Mouse (Mus musculus) embryonic facial prominence, embryonic 10.5 days (tissue): ENCODE results near the gene Trmt61a. TPM values are rescaled to one million over a fixed set of nuclear protein-coding genes. Genes with fewer than 3 reads are reported as not detected.

Source experiments
- DNase-seq: peaks from one replicate; pipeline ENCODE4 v3.0.0-alpha.2; 2017; ENCODE audit warnings: low spot score
- H3K27ac ChIP-seq: fragments of 300-500 bp; sonication (generic); replicated peaks from 2 replicates; pipeline ENCODE4 v1.5.1; 2016; ENCODE audit warnings: mild to moderate bottlenecking
- H3K27me3 ChIP-seq: fragments of 300-500 bp; sonication (generic); replicated peaks from 2 replicates; pipeline ENCODE4 v1.6.1; 2016; ENCODE audit warnings: low read depth, mild to moderate bottlenecking; ENCODE audit not compliant: poor library complexity, severe bottlenecking
- H3K36me3 ChIP-seq: fragments of 300-500 bp; sonication (generic); replicated peaks from 2 replicates; pipeline ENCODE4 v1.6.1; 2016; ENCODE audit warnings: mild to moderate bottlenecking, moderate library complexity
- H3K4me1 ChIP-seq: fragments of 300-500 bp; sonication (generic); 2 replicates; pipeline ENCODE4 v1.6.1; 2016
- H3K4me3 ChIP-seq: fragments of 300-500 bp; sonication (generic); 2 replicates; pipeline ENCODE4 v1.5.1; 2016; ENCODE audit warnings: mild to moderate bottlenecking, moderate library complexity
- H3K9me3 ChIP-seq: fragments of 300-500 bp; sonication (generic); 2 replicates; pipeline ENCODE4 v1.6.1; 2016; ENCODE audit warnings: mild to moderate bottlenecking
- WGBS: fragments of 180-500 bp; shearing (Covaris S2); methylation state at CpG from one replicate; pipeline ENCODE4 v1.1.7; 2016; 5-methylcytosine and 5-hydroxymethylcytosine counted together
- polyA plus RNA-seq: library from polyadenylated mRNA; unstranded; fragments of >200 nt; fragmentation: Nextera tagmentation; extraction: Ambion mirVana; gene quantifications from 2 replicates; pipeline ENCODE4 v1.2.1, GENCODE M21; 2016

Trmt61a gene
- polyA plus RNA-seq, 1 experiment from 2014 or later = 17.7 TPM

DNA sequence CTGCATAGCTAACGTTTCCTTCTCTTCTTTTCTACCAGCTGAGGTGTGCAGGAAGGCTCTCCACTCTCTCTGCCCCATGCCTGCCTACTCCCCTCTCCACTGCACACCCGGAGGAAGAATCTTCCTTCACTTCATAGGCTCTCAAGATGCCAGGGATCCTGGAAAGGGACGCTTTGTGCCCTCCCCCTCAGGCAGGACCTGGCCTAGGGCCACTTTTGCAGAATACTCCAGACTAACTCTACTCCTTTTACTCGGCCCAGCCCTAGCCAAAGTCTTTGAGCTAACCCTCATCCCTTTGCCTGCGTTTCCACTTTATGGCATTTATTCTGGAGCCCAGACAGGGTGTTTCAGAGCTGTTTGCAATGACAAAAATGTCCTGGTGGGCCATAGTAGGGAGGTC, 484 bp upstream of the Trmt61a start:
- Histone ChIP-seq H3K27me3 (peaks cover 40% of the 10 kb centered on the region), H3K27ac (peak overlapping the region; percentile 93), H3K36me3 (peaks cover 27% of the 10 kb centered on the region), H3K4me1 (peaks cover 45% of the 10 kb centered on the region), H3K4me3 (peak overlapping the region; percentile 76), H3K9me3 (no peaks in the 10 kb centered on the region)
- DNase-seq = no peak
- 16% methylated on average over 5 of the region's 5 CpGs for WGBS

DNA sequence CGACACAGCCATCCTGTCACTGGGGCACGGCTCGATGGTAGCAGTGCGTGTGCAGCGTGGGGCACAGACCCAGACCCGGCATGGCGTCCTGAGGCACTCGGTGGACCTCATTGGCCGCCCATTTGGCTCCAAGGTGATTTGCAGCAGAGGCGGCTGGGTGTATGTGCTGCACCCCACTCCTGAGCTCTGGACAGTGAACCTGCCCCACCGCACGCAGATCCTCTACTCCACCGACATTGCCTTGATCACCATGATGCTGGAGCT, 697 bp downstream of the Trmt61a start:
- Histone ChIP-seq H3K4me1 (peaks cover 43% of the 10 kb centered on the region), H3K9me3 (no peaks in the 10 kb centered on the region), H3K27ac (peak overlapping the region; percentile 93), H3K27me3 (peaks cover 28% of the 10 kb centered on the region), H3K4me3 (peak overlapping the region; percentile 76), H3K36me3 (peaks cover 39% of the 10 kb centered on the region)
- 7% methylated on average over 13 of the region's 13 CpGs for WGBS
- no peak for DNase-seq

DNA sequence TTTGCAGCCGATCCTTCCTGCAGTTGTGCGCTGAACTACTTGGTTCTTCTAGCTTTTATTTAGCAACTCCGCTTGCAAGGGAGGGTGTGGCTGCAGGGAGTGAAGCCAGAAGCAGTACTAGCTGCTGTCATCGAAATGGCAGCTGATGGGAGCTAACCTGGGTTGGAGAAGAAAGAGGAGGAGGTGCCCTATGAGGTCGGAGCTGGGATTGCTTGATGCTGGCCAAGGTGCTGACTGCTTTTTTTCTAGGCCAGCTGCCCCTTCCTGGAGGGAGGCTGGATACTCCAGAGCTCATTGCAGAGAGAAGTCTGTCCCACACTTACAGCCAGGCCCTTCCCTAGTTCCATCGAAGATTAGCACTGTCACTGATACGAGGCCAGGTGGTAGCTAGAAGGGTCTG, 1.1 kb downstream of the Trmt61a start:
- 0 out of 2 replicates have a peak overlapping the region, but pooled peaks have one; percentile 93 for H3K27ac ChIP-seq
- 60% methylated on average over 7 of the region's 7 CpGs for WGBS
- peak overlapping the region; percentile 76 for H3K4me3 ChIP-seq
- no peaks in the 10 kb centered on the region for H3K9me3 ChIP-seq
- peaks cover 24% of the 10 kb centered on the region for H3K27me3 ChIP-seq
- no peak for DNase-seq
- peaks cover 43% of the 10 kb centered on the region for H3K36me3 ChIP-seq
- peaks cover 40% of the 10 kb centered on the region for H3K4me1 ChIP-seq

DNA sequence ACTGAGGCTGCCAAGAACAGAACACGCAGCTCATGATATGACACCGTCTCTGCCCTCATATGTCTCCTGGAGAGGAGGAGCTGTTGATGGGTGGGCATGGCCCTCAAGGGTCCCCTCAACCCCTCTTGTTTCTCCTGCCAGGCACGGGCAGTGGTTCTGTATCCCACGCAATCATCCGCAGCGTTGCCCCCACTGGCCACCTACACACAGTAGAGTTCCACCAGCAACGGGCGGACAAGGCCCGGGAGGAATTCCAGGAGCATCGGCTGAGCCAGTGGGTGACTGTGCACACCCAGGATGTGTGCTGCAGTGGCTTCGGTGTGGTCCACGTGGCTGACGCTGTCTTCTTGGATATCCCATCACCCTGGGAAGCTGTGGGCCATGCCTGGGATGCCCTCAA, 2.8 kb downstream of the Trmt61a start:
- peaks cover 38% of the 10 kb centered on the region for H3K4me1 ChIP-seq
- 92% methylated on average over 13 of the region's 13 CpGs for WGBS
- H3K27ac ChIP-seq = no peak overlapping the region
- peaks cover 9% of the 10 kb centered on the region for H3K27me3 ChIP-seq
- no peak overlapping the region for H3K4me3 ChIP-seq
- H3K9me3 ChIP-seq = no peaks in the 10 kb centered on the region
- no peak for DNase-seq
- H3K36me3 ChIP-seq = peaks cover 47% of the 10 kb centered on the region

DNA sequence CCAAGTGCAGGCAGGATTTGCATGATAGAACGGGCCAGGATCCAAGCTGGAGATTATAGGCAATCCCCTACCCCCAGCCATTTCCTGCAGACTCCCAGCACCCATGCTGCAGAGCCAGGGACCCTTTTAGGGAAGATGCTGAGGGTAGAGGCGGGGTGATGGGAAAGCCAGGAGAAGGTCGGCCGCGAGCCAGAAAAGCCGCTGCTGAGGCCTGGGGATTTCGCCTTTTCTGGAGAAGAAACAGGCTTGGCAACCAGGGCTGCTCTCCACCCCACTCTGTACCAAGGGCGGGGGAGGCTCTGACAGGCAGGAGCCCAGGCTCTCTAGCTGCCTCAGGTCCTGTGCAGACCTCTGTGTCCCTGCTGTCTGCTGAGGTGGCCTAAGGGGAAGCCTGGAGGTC, 3.4 kb downstream of the Trmt61a start:
- Histone ChIP-seq H3K27me3 (peaks cover 2% of the 10 kb centered on the region; the same call in 1 of the 2 replicates), H3K27ac (no peak overlapping the region), H3K9me3 (no peaks in the 10 kb centered on the region), H3K4me1 (peaks cover 38% of the 10 kb centered on the region), H3K36me3 (peaks cover 47% of the 10 kb centered on the region), H3K4me3 (no peak overlapping the region)
- WGBS = 83% methylated on average over 8 of the region's 8 CpGs
- no peak for DNase-seq

DNA sequence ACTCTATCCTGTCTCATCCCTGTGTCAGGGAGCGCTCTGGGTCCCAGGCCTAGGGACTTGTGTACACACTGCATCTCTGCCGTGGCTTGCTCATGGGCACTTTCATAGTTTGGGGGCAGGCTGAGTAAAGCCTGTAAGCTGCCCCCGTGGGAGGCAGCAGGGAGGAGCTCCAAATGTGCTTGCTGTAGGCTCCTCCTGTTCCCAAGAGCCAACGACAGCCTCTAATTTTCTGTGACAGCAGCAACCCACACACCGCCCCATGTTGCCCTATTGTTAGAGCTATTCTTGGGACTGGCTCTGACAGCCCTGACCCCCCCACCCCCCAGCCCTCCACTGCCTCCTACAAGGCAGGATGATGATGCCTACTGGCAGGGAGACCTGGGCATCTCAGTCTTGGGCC, 4.1 kb downstream of the Trmt61a start:
- H3K4me3 ChIP-seq = no peak overlapping the region
- H3K27me3 ChIP-seq = no peaks in the 10 kb centered on the region
- peaks cover 35% of the 10 kb centered on the region for H3K4me1 ChIP-seq
- WGBS = 83% methylated on average over 5 of the region's 5 CpGs
- H3K36me3 ChIP-seq = peaks cover 47% of the 10 kb centered on the region
- no peak for DNase-seq
- H3K9me3 ChIP-seq = no peaks in the 10 kb centered on the region
- no peak overlapping the region for H3K27ac ChIP-seq

DNA sequence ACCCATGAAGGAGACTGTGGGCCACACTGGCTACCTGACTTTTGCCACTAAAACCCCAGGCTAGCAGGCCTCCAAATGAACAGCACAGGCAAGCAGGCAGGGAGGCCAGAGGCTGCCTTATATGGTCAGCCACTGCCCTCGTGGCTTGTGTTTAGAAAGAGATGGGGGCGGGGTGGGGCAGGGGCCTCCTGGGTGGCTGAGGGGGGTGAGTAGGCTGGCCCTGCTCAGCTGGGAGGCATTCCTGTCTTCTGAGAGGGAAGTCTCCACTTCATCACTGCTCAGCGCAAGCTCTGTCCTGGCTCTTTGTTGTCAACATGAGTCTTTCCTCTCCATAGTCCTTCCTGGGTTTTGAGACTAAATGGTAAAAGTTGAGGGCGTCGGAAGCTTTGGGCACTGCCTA, 4.9 kb downstream of the Trmt61a start:
- WGBS = 72% methylated on average over 5 of the region's 5 CpGs
- Histone ChIP-seq H3K4me3 (no peak overlapping the region), H3K27me3 (no peaks in the 10 kb centered on the region), H3K9me3 (no peaks in the 10 kb centered on the region), H3K36me3 (peaks cover 47% of the 10 kb centered on the region), H3K27ac (no peak overlapping the region), H3K4me1 (peaks cover 34% of the 10 kb centered on the region)
- DNase-seq = no peak

DNA sequence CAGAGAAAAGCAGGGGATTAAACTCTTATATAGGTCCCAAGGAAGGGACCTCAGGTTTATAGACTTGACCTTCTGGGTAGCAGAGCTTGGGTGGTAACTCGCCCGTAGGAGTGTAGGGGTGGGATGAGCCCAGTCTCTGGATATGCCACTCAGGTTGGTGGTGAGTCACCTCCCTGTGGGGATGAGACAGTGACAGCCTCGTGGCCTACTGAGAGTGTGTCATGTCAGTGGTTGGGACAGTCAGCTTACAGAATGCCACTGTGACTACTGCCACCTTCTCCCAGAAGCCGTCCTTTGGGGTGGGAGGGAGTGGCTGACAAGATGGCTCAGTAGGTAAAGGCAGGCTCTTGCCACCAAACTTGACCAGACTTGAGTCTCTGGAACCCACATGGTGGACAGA, 8.5 kb downstream of the Trmt61a start:
- 88% methylated on average over 4 of the region's 4 CpGs for WGBS
- Histone ChIP-seq H3K27ac (0 out of 2 replicates have a peak overlapping the region, but pooled peaks have one; percentile 5), H3K27me3 (no peaks in the 10 kb centered on the region), H3K4me3 (no peak overlapping the region), H3K4me1 (peaks cover 36% of the 10 kb centered on the region), H3K36me3 (peaks cover 30% of the 10 kb centered on the region), H3K9me3 (no peaks in the 10 kb centered on the region)
- DNase-seq = no peak

DNA sequence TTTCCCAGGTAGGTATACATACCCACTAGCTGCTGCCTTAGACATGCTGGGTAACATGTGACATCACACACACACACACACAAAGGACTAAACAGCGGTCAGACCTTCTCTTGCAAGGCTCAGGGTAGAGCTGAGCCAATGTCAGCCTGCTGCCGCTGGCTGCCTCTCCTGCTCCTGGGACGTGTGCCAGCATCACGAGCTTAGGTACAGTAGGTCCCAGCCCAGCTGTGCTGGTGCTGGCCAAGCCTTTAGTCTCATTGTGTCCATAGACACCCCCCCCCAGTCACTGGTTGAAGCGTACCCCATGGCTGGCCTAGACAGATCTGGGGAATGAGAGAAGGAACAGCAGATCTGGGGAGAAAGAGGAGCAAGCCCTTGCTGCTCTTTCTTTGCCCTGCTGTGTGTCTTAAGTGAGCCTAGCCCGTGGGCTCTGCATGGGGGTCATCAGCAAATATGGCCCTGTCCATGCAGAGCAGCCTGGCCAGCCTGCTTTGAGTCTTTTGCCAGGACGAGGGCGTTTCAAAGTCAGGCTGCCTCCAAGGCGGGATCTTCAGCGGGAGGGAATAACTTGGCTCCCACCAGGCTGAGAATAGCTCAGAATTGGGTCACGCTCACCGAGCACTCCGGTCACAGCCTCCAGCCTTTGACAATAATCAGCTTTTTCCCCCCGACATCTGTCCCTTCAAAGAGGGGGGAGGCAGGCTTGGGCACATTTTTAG, 9.6 kb downstream of the Trmt61a start:
- Histone ChIP-seq H3K27me3 (no peaks in the 10 kb centered on the region), H3K4me1 (peaks cover 45% of the 10 kb centered on the region), H3K36me3 (peaks cover 19% of the 10 kb centered on the region), H3K27ac (peak overlapping the region; percentile 68), H3K9me3 (no peaks in the 10 kb centered on the region), H3K4me3 (no peak overlapping the region)
- 43% methylated on average over 14 of the region's 14 CpGs for WGBS
- no peak for DNase-seq

DNA sequence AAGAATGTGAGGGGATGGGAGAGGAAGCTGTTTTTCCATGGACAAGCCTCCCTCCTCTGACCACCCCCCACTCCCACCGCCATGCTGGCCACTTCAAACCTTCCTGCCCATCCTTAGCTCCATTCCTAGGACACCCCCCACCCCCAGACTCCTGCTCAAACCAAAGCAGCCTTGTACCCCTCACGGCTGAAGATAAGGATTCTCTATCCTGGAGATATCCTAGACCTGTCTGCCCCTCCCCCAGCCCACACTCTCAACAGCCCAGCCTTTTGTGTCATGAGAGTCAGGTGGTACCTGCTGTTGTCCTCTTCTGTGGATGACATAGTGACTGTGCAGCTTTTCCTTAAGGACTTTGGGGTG, 10.1 kb downstream of the Trmt61a start:
- H3K27me3 ChIP-seq = no peaks in the 10 kb centered on the region
- no peaks in the 10 kb centered on the region for H3K9me3 ChIP-seq
- no peak overlapping the region for H3K4me3 ChIP-seq
- peaks cover 47% of the 10 kb centered on the region for H3K4me1 ChIP-seq
- WGBS = 58% methylated on average over 2 of the region's 2 CpGs
- peak overlapping the region; percentile 68 for H3K27ac ChIP-seq
- no peak for DNase-seq
- H3K36me3 ChIP-seq = peaks cover 14% of the 10 kb centered on the region

DNA sequence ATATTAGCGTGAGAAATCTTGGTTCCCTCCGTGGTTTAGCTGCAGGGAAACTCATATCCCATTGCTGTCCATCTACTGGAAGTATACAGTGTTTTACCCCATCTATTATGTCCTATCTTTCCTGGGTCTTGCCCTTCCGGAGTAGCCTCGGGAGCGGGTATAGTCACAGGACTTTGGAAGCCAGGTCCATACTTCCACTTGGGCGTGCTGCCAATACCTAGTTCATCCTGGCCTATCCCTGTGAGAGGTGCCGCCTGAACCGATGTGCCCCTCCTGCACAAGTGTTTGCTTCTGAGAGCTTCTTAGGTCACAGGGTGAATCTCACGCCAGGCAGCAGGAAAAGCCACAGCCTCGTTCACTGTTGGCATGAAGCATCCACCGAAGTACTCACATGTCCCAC, 11.5 kb downstream of the Trmt61a start:
- Histone ChIP-seq H3K27ac (no peak overlapping the region), H3K4me3 (no peak overlapping the region), H3K36me3 (no peaks in the 10 kb centered on the region), H3K9me3 (no peaks in the 10 kb centered on the region), H3K4me1 (peaks cover 61% of the 10 kb centered on the region), H3K27me3 (no peaks in the 10 kb centered on the region)
- no peak for DNase-seq
- WGBS = 92% methylated on average over 11 of the region's 11 CpGs

DNA sequence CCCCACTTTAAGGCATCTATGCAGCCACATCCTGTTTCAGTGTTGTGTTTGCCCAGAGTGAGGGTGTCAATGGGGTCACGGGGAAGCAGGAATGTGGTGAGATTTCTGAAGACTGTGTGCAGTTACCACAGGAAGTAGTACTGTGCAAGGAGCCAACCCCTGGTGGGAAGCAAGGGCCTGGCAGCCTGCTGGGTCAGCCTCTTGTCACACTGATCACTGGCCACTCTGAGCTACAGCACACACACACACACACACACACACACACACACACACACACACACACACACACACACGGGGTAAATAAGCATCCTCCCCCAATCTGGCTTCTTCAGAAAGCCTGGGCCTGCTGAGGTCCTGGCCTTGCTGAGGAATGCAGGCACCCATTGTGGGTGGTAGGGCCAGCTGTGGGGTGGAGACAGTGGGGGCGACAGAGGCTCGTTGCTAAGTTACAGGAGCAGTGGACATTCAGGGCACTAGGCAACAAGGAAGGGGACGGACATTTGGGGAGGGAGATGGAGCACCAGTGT, 13.5 kb downstream of the Trmt61a start:
- Histone ChIP-seq H3K9me3 (no peaks in the 10 kb centered on the region), H3K36me3 (no peaks in the 10 kb centered on the region), H3K27me3 (no peaks in the 10 kb centered on the region), H3K4me1 (peaks cover 79% of the 10 kb centered on the region), H3K27ac (peak overlapping the region; percentile 87), H3K4me3 (peak overlapping the region; percentile 23; the same call in 1 of the 2 replicates)
- 11% methylated on average over 5 of the region's 5 CpGs for WGBS
- DNase-seq = peak; percentile 68

DNA sequence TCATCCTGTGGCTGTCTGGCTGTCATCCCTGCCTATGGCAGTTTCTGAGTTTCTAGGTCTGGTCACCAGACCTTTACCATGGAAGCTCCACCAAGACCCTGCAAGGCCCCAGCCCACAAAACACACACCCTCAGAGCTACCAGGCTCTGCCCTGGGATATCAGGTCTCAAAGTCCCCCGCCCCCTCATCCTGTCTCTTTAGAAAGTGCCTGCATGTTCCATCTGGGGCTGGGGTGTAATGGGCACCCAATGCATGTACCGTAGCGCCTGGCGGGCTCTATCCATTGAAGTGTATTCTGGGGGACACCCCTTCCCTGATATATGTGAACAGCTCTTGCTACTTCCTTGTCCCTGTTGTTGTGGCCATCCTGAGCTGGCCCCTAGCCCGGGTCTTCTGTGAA, 15.0 kb downstream of the Trmt61a start:
- H3K4me3 ChIP-seq = no peak overlapping the region
- H3K4me1 ChIP-seq = peaks cover 72% of the 10 kb centered on the region
- H3K27me3 ChIP-seq = no peaks in the 10 kb centered on the region
- H3K9me3 ChIP-seq = no peaks in the 10 kb centered on the region
- no peaks in the 10 kb centered on the region for H3K36me3 ChIP-seq
- WGBS = 80% methylated on average over 5 of the region's 5 CpGs
- DNase-seq = no peak
- H3K27ac ChIP-seq = peak overlapping the region; percentile 87
